Mouse (Mus musculus) olfactory bulb, adult 2 months (tissue): ENCODE measurements around the gene Sgms1.

ENCODE experiments used
- CTCF ChIP-seq: fragments of 200-500 bp; IDR thresholded peaks from 2 replicates; pipeline ENCODE4 v1.5.1; 2012; ENCODE audit warnings: low read depth, mild to moderate bottlenecking, low read length, moderate library complexity; ENCODE audit not compliant: insufficient read depth
- POLR2A ChIP-seq: fragments of 200-500 bp; IDR thresholded peaks from 2 replicates; pipeline ENCODE4 v1.6.1; 2012; ENCODE audit warnings: mild to moderate bottlenecking, low read depth, low read length, moderate library complexity; ENCODE audit not compliant: insufficient read depth

GRCm38 (mm10) chr19:32194863-32195262 is 194.7 kb downstream of the Sgms1 start:
- no peak for TF ChIP-seq POLR2A
- no peak for TF ChIP-seq CTCF
